Mouse (Mus musculus): Measurements from ENCODE around the gene Ces2b.

DNA sequence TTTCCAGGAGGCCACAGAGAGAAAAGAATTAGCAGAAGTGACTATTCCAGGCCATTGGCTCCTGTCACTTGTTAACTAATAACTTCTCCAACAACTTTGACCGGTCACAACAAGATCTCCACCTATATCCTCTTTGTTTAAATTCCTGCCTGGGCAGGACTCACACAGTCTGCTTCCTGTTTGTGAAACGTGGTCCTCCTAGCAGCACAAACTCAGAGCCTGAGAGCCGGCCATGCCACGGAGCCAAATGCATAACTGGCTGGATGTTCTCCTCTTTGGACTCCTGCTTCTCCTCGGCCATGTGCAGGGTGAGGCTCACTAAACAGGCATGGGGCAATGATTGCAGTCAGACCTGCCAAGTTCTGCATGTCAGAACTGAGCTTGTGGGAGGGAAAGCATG is at the start of gene Ces2b:
- no peak for TF ChIP-seq CTCF (IDR thresholded peaks at IDR 0.05)
- no peak for TF ChIP-seq EP300 (IDR thresholded peaks at IDR 0.05)

Data from lung, postnatal 0 days (tissue).